Mouse (Mus musculus) embryo, embryonic 10 days (tissue): ENCODE data around the gene Wnt11.

Source experiments
- DNase-seq: peaks from one replicate; pipeline ENCODE4 v3.0.0-alpha.2; 2015; ENCODE audit warnings: low spot score

Gene Wnt11

DNA sequence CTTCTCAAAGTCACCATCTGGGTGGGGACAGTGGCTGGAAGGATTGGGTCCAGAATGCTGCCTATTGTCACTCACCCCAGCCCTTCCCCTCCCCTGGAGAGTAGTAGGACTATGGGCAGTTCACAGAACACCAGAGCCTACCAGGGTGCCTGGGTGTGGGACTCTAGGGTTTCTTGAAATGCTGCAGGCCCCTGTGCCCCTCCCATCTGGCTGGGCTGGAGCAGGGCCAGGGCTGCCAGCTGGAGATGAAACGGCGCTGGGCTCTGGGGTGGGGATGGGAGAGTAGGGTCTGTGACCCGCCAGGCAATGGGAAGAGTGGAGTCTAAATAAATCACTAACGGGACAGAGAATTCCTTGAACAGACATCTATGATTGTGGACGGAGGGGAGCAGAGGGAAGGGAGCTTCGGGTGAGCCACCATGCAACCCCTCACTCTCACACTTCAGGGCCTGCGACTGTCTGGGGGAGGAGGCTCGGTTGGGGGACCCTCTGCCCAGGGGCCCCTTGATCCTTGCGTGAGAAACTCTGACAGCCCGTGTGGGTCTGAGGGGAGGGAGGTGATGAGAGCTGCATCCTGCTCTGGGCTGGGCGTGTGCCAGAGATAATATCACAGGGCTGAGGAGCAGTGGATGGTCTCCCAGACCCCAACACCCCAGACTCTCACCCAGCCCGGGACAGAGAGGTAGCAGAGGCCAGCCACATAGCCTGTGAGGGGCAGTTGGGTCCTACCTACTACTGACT, 32.3 kb downstream of the Wnt11 start:
- no peak for DNase-seq

DNA sequence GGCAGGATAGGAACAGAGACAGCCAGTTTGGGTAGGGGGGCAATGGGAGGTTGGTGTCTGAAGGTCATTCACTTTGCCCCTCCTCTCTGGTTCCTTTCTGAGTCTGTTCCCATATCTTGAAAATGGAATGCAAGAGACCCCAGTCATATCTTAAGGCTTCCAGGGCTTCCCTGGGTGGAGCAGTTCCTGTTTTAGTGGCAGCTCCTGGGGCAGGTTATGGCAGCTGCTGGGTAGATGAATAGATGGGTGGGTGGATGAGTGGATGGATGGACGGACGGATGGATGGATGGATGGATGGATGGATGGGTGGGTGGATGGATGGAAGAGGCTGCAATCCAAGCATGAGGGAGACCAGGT, 32.9 kb downstream of the Wnt11 start:
- DNase-seq = no peak

DNA sequence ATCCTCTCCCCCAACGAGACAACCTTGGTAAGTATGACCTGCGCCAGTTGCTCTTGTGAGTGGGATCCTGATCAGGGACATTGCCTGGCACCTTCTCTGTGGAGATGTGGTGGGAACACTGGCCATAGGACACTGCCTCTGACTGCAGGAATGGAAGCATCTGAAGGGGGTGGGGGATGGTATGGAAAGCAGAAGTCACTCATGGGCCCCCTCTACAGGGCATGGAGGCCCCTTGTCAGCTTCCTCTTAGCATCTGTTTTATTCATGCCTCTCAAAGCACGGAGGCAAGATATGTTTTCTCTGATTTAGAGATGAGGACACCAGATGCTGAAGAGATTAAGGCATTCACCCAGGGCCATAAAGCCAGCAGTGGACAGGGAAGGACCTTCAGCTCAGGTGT, 34.2 kb downstream of the Wnt11 start:
- DNase-seq = no peak

DNA sequence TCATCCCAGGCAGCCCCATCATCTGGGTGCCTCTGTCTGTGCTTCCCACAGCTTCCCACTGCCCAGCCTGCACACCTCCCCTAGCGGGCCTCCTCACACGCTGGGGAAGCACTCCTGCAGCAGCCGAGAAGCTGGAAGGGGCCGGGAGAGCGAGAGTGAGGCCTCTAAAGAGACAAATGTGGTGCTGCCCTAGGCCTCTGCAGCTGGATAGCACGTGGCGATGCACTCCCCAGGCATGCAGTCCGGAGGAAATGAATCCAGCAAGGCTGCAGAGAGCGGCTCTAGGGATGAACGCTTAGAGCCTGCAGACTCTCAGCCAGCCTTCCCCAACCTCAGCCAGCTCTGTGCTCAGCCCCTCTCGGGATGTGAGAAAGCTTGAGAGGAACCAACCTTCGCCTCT, 35.9 kb downstream of the Wnt11 start:
- DNase-seq = peak; percentile 72

DNA sequence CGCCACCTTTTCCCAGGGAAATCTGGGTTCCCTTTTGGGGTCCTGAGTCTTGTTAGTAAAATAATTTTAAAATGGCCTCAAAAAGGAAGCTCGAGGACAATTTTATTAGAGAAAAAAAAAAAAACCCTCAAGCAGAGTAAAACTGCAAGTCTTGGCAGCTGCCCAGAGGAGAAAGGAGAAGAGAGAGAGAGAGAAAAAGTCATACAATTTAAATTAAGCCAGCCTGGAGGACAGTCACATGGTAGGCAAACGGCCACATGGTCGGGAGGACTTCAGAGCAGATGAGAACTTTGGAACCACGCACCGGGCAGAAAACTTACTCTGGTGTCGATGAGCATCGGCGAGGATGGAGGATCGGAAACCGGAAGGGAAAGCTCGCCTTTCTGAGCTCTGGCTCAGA, 37.0 kb downstream of the Wnt11 start:
- DNase-seq = no peak

DNA sequence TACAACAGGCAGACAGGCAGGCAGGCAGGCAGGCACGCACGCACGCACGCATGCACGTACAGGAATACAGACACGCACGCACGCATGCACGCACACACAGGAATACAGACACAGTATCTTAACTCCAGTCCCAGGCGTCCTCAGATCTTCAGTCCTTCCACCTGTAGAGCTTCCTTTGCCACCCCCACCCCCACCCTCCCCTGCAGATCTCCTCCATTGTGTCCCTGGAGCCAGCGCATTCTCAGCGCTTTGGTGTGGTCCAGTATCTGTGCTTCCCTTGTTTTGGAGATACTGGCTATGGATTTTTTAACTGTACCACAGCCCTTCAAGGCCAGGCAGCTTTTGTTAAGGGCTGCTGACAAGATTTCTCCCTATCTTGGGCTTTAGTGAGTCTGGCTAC, 38.4 kb downstream of the Wnt11 start:
- no peak for DNase-seq

DNA sequence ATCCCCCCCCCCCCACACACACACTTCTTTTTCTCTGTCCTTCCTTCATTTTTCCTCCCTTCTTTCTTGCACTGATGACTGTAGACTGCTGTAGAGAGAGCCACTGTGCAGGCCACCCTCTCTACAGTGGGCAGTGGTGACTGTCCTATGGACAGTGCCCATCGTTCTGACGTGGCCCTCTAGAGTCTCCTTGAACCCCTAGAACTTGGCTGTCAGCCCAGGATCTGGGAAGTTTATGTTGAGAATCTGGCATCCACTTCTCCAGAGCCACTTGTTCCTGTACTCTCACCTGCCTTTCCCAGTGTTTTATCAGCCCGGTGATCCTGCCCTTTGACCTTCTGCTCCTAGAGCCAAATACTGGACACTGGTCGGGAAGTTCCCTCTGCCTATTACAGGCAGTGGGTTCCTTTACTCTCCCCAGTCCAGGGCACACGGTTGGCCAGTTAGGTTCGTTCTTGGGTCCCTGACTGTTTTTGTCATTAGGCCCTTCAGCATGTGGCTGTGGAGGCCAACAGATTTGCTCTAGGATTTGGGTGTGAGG, 39.6 kb downstream of the Wnt11 start:
- DNase-seq = no peak

DNA sequence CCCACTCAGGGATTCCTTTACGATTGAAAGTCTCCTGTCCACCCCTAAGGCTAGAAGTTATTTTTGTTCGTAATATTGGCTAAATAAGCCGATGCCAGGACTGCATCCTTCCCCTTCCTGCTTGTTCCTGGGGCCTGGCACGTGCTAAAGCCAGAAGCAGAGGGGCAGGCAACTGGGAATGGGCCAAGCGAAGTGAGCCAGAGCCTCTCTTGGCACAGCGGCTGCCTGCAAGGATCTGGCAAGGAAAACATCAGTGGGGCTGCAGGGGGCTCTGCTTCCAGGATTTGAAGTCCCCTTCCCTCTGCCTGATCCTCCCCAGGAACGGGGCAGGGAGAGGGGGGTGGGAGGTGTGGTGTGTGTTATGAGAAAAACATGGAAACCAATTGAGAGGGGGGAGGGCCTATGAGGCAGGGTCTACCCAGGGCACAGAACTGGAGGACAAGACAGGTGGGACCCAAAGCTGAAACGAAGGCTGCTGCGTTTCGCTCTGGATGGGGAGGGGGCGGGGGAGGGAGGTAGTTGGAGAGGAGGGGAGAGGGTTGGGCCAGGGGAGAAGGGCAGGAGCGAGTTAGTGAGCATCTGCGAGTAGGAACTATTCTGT, 40.6 kb downstream of the Wnt11 start:
- no peak for DNase-seq

DNA sequence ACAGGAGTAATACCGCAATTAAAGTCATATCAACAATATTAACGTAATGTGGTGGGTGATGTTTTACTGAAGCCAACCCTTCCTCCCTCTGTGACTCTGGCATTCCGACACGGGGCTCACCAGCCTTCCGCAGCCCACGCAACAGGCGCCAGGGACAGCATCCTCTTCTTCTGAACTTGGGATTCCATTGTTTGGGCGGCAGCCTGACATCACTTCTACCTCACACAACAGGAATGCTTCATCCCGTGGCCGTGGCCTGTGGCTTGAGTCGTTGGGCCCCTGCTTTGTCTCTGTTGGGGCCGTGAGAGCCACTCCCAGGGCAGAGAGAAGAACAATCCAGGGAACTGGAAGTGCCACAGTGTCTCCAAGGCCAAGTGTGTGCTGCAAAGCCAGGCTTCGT, 41.2 kb downstream of the Wnt11 start:
- DNase-seq = peak; percentile 41

DNA sequence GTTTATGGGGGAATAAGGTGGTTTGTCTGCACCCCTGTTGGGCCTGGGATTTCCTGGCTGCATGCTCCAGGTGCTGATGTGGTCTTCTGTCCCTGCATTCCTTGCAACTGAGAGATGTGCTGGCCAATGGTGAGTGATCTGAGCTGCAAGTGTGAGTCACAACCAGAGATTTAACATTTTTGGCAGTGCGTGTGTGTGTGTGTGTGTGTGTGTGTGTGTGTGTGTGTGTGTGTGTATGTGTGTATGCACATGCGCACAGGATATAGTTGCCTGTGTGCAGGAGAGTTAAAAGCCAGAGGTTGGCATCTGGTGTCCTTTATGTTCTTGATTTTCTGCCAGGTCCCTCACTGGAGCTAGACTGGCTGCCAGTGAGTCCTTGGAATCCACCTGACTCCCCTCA, 44.3 kb downstream of the Wnt11 start:
- DNase-seq = no peak

DNA sequence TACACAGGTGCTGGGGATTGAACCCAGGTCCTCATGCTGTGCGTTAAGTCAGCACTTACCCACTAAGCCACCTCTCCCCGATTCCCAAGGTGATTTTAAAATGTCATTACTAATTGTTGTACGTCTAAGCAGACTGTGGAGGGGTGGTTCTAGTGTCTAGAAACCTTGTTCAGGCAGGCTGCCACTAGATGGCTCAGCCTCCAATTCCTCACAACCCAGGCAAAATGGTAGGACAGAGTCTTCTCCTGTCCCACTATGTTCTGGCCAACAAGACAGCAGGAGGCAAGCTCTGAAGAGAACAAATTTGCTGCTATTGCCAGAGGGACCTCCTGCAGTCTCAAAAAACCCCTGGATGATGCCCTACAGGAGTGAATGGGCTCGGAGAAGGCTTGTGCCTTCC, 47.0 kb downstream of the Wnt11 start:
- DNase-seq = no peak

DNA sequence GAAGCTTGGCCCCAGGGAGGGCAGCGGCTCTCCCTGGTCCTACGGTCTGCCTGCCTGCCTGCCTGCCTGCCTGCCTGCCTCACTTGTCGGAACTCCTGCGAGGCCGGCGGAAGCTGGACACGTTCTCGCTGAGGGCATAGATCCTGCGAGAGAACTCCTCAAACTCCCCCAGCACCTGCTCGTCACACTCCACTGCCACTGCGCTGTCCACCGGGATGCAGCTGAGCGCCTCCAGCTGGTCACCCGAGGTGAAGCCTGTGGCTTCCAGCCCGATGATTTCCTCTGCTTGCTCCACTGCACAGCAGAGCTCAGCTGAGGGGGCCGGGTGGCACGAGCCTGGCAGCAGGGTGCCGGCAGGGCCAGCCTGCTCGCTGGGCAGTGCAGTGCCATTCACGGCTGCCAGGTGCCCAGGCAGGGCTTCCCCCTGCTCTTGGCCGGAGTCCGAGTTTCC, 52.9 kb downstream of the Wnt11 start:
- DNase-seq = peak; percentile 65

DNA sequence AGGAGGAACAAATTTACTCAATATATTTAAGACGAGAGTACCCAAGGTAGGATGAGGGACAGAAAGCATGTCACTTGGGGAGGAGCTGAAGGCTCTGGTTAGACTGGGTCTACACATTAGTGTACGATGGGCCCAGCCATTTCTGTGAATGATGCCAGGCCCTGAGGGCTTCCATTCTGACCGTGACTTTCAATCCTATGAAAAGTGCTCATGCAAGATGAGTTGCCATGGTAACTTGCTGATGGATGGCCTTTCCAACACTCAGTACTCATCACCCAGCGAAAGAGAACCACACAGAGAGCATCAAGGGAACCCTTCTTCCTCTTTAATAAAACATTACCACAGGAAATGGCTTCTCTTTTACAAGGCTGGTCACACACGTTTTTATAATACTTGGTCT, 53.9 kb downstream of the Wnt11 start:
- DNase-seq = no peak

DNA sequence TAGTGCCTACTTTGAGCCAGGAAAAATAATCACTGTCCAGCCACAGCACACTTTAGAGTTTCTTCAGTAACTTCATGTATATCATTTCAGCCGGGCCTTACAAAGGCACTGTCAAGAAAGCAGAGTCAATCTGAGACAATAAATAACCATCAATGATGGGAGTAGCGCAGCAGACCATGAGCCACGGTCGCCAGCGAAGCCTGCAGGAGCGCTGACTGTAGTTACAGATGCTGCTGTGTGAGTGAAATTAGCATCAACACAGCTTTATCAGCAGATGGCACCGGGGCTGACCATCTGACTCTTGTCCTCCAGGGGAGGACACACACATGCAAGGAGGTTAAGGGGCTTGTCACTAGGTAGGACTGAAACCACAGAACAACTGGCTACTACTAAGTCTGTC, 54.3 kb downstream of the Wnt11 start:
- peak; percentile 50 for DNase-seq

DNA sequence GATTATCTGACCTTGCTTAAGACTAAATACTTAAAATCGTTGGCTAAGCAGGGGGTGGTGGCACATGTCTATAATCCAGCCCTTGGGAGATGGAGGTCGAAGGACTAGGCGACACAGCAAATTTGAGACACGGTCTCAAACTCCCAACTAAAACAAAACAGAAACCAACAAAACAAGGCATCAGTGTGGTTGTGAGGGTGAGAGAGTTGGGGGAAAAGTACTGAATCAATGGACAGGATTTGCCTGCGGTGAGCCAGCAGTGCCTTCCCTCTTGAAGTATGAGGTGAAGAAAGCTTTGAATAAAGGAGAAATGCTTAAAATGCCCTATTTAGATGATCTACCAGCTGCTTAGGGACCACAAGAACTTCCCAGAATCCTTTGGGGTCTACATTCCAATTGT, 58.2 kb downstream of the Wnt11 start:
- no peak for DNase-seq

DNA sequence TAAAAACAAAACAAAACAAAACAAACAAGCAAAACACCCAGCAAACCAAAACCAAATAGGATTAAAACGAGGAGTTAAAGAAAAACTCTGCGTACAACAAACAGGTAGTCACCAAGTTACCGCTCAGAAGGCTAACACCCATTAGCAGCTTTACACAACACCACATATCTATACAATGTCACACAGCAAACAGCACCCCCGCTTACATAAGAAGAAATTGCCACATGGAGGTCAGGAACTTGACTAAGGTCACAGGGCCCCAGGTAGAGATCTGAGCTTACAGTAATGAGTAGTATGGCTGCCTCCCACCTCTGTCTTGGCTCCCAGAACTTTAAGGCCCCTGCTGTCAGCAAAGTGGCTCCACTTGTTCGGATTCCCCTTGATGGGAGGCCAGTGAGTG, 59.4 kb downstream of the Wnt11 start:
- DNase-seq = no peak

DNA sequence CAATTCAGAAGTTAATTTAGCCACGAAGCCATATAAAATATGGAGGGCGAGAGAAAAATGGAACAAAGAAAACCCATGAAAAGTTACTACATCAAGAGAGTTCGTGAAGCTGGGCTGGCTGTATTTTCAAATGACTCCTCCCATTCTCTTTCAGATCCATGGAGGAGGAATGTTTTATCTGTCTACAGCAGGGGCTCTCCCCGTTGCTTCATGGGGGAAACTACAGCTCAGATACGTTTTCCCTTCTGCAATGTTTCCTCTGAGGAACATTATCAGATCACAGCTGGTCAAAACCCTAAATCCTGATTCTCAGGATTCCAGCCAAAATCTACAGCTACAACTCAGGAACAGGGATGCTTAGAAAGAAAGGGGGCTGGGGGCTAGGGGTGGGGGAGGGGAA, 59.9 kb downstream of the Wnt11 start:
- no peak for DNase-seq

DNA sequence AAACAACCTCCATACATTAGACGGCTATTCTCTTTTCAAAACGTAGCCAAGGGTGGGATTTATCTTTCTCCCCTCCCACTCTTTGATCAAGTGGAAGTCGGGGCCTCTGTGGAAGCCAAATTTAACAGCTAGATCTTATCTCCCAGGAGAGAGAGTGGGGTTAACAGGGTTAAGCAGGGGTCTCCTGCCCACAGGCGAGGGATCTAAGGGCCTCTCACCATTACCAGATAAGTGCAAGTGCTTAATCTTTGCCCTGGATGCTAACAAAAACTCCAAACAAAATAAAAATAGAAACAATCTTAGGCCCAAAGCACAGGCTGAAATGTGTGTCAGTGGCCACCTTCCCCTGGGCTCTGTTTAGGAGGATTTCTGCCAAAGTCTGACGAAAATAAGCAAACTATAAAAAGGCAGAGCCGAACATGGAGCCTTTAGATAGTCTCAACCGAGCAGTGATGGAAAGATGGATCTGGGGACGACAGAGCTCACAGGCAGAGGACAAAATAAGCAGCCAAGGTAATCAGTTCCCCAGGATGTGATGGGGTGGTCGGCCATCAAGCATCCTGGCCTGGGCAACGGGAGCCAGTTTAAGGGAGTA, 60.7 kb downstream of the Wnt11 start:
- no peak for DNase-seq

DNA sequence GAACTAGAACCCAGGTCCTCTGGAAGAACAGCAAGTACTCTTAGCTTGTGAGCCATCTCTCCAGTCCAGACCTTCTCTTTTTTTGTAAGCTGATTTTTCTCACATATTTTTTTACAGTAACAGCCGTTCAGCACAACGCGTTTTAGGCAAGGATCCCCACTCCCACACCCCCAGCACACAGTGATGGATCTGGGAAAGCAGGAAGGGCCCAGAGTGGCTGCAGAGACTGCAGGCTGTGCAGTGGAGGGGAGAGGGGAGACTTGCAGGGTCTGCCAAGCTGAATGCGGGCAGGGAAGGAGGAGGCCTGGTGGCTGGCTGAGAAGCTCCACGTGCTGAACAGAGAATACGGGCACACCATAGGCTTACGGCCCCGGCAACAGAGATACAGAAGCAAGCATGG, 62.4 kb downstream of the Wnt11 start:
- DNase-seq = no peak

DNA sequence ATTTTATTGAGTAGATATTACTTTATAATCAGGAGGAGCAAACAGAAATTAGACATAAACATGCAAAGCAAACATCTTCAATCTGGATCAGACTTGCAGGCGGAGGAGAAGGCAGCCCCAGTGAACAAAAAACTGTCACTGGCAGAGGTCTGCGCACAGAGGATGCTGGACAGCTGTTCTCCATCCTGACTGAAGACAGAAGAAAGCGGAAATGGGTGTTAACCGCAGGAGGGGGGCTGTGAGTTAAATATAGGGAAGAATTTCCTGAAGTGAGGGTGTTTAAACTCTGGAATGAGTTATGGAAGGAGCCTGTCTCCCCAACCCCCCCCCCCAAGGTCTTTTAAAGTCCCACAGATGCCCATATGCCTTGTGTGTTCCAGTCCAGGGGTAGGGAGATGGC, 64.9 kb downstream of the Wnt11 start:
- DNase-seq = no peak

DNA sequence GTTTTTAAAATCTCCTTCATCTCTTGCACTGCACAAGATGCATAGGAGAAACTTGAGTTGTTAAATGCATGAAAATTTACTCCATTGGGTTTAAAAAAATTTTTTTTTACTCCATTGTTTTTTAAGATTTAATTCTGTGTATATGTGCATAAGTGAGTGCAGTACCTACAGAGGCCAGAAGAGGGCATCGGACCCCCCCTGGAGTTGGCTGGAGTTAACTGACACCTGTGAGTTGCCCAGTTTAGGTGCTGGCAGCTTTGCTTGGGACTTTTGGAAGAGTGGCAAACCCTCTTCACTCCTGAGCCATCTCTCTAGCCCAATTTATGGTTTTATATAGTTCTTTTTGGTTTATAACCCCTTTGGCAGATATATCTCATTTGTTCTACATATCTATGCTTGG, 66.2 kb downstream of the Wnt11 start:
- no peak for DNase-seq

DNA sequence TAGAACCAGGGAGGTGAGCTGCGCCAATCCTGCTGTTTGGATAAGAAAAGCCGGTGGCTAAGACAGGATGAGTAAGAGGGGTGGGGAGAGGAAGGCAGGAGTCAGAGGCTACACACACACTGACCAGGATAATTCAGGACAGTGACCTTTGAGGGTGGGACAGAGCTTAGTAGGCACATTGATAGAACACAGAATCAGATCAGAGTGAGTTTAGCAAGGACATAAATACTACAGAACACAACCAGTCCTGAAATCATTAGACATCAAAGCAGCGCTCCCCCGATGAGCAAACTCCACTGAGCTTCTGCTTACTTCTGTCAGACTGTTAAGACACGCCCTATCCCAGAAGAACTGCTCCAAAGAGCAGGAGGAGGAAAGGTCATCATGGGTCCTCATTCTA, 69.0 kb downstream of the Wnt11 start:
- DNase-seq = no peak
